Mouse (Mus musculus) heart, embryonic 11.5 days (tissue): ENCODE measurements at regions not wholly inside any gene's neighbourhood (a gene's known extent, or its start where the extent isn't known, plus 50 kb on each side); places are given as distances from the start of the nearest gene placed in this dataset.

ENCODE experiments used
- ATAC-seq: fragments of 200-750 bp; cut with Nextera tagmentation; replicated peaks from 2 replicates; pipeline ENCODE4 v1.8.0; 2017; ENCODE audit warnings: moderate library complexity; ENCODE audit not compliant: insufficient number of reproducible peaks, low FRiP score, low TSS enrichment
- H3K27ac ChIP-seq: fragments of 300-500 bp; sonication (generic); 2 replicates; pipeline ENCODE4 v1.5.1; 2014; ENCODE audit warnings: mild to moderate bottlenecking, low read depth, low read length
- H3K27me3 ChIP-seq: fragments of 300-500 bp; sonication (generic); 2 replicates; pipeline ENCODE4 v1.6.1; 2014; ENCODE audit warnings: mild to moderate bottlenecking, low read length, mixed read lengths; ENCODE audit not compliant: control insufficient read depth, insufficient read depth
- H3K36me3 ChIP-seq: fragments of 300-500 bp; sonication (generic); 2 replicates; pipeline ENCODE4 v1.6.1; 2014; ENCODE audit warnings: mild to moderate bottlenecking, low read length, moderate library complexity, mixed read lengths; ENCODE audit not compliant: control insufficient read depth, insufficient read depth
- H3K4me1 ChIP-seq: fragments of 300-500 bp; sonication (generic); 2 replicates; pipeline ENCODE4 v1.6.1; 2014; ENCODE audit warnings: low read length; ENCODE audit not compliant: control insufficient read depth, insufficient read depth
- H3K4me2 ChIP-seq: fragments of 300-500 bp; sonication (generic); 2 replicates; pipeline ENCODE4 v1.6.1; 2014; ENCODE audit warnings: mild to moderate bottlenecking, moderate library complexity
- H3K4me3 ChIP-seq: fragments of 300-500 bp; sonication (generic); 2 replicates; pipeline ENCODE4 v1.5.1; 2014; ENCODE audit warnings: low read depth, low read length
- H3K9ac ChIP-seq: fragments of 300-500 bp; sonication (generic); 2 replicates; pipeline ENCODE4 v1.6.1; 2014; ENCODE audit warnings: mild to moderate bottlenecking, low read depth, low read length, moderate library complexity
- H3K9me3 ChIP-seq: fragments of 300-500 bp; sonication (generic); replicated peaks from 2 replicates; pipeline ENCODE4 v1.6.1; 2016; ENCODE audit warnings: low read length; ENCODE audit not compliant: control insufficient read depth
- WGBS: fragments of 180-500 bp; shearing (Covaris S2); extraction: QIAGEN DNeasy Blood & Tissue Kit; methylation state at CpG from one replicate; pipeline ENCODE4 v1.1.7; 2014; ENCODE audit not compliant: insufficient replicate concordance; 5-methylcytosine and 5-hydroxymethylcytosine counted together

GRCm38 (mm10) chr2:178967584-178968365 lies 474.5 kb upstream of the Cdh4 start:
- H3K27me3 ChIP-seq = no peaks in the 10 kb centered on the region
- no peaks in the 10 kb centered on the region for H3K9me3 ChIP-seq
- no peaks in the 10 kb centered on the region for H3K4me1 ChIP-seq
- no peak overlapping the region for H3K27ac ChIP-seq
- no peak overlapping the region for H3K9ac ChIP-seq
- no peaks in the 10 kb centered on the region for H3K36me3 ChIP-seq
- no peak for ATAC-seq
- H3K4me3 ChIP-seq = no peak overlapping the region
- no peak overlapping the region for H3K4me2 ChIP-seq
- 78% methylated on average over 11 of the region's 11 CpGs for WGBS

GRCm38 (mm10) chr2:178969732-178970131 lies 472.5 kb upstream of the Cdh4 start:
- WGBS = 70% methylated on average over 10 of the region's 10 CpGs
- H3K9ac ChIP-seq = no peak overlapping the region
- no peak for ATAC-seq

GRCm38 (mm10) chr2:178975366-178975765 lies 466.9 kb upstream of the Cdh4 start:
- 85% methylated on average over 4 of the region's 4 CpGs for WGBS
- ATAC-seq = no peak

More at GRCm38 (mm10) chr2:178969732-178970131, 472.5 kb upstream of the Cdh4 start:
- H3K36me3 ChIP-seq = no peaks in the 10 kb centered on the region
- no peak overlapping the region for H3K4me3 ChIP-seq
- no peaks in the 10 kb centered on the region for H3K4me1 ChIP-seq
- no peaks in the 10 kb centered on the region for H3K27me3 ChIP-seq
- no peaks in the 10 kb centered on the region for H3K9me3 ChIP-seq
- no peak overlapping the region for H3K4me2 ChIP-seq
- no peak overlapping the region for H3K27ac ChIP-seq

GRCm38 (mm10) chr2:178976046-178976445 lies 466.2 kb upstream of the Cdh4 start:
- no peaks in the 10 kb centered on the region for H3K9me3 ChIP-seq
- H3K9ac ChIP-seq = no peak overlapping the region
- H3K27ac ChIP-seq = no peak overlapping the region
- no peak overlapping the region for H3K4me3 ChIP-seq
- no peaks in the 10 kb centered on the region for H3K27me3 ChIP-seq
- H3K4me2 ChIP-seq = no peak overlapping the region
- no peaks in the 10 kb centered on the region for H3K4me1 ChIP-seq
- WGBS = 83% methylated on average over 6 of the region's 6 CpGs
- H3K36me3 ChIP-seq = no peaks in the 10 kb centered on the region
- no peak for ATAC-seq

More at GRCm38 (mm10) chr2:178975366-178975765, 466.9 kb upstream of the Cdh4 start:
- H3K9ac ChIP-seq = no peak overlapping the region
- H3K4me2 ChIP-seq = no peak overlapping the region
- H3K27ac ChIP-seq = no peak overlapping the region
- no peaks in the 10 kb centered on the region for H3K36me3 ChIP-seq
- no peaks in the 10 kb centered on the region for H3K9me3 ChIP-seq
- H3K27me3 ChIP-seq = no peaks in the 10 kb centered on the region
- H3K4me1 ChIP-seq = no peaks in the 10 kb centered on the region
- H3K4me3 ChIP-seq = no peak overlapping the region

- Histone ChIP-seq H3K9ac (no peak overlapping the region), H3K4me2 (no peak overlapping the region), H3K4me3 (no peak overlapping the region), H3K4me1 (no peaks in the 10 kb centered on the region), H3K27ac (no peak overlapping the region), H3K27me3 (no peaks in the 10 kb centered on the region), H3K36me3 (no peaks in the 10 kb centered on the region), H3K9me3 (no peaks in the 10 kb centered on the region)
- WGBS = 66% methylated on average over 3 of the region's 3 CpGs
- no peak for ATAC-seq
These were observed 465.7 kb upstream of the Cdh4 start for GRCm38 (mm10) chr2:178976495-178976894.

- Histone ChIP-seq H3K4me3 (no peak overlapping the region), H3K9ac (no peak overlapping the region), H3K27me3 (no peaks in the 10 kb centered on the region), H3K9me3 (no peaks in the 10 kb centered on the region), H3K36me3 (no peaks in the 10 kb centered on the region), H3K27ac (no peak overlapping the region), H3K4me1 (no peaks in the 10 kb centered on the region), H3K4me2 (no peak overlapping the region)
- WGBS = 87% methylated on average over 9 of the region's 9 CpGs
- no peak for ATAC-seq
These were observed 462.8 kb upstream of the Cdh4 start for GRCm38 (mm10) chr2:178979451-178979850.

GRCm38 (mm10) chr2:178981736-178982502 lies 460.3 kb upstream of the Cdh4 start:
- 60% methylated on average over 7 of the region's 7 CpGs for WGBS
- ATAC-seq = no peak
- no peak overlapping the region for H3K4me3 ChIP-seq
- no peak overlapping the region for H3K4me2 ChIP-seq
- H3K9me3 ChIP-seq = no peaks in the 10 kb centered on the region
- H3K36me3 ChIP-seq = no peaks in the 10 kb centered on the region
- no peak overlapping the region for H3K27ac ChIP-seq
- no peaks in the 10 kb centered on the region for H3K4me1 ChIP-seq
- H3K27me3 ChIP-seq = no peaks in the 10 kb centered on the region
- H3K9ac ChIP-seq = no peak overlapping the region

GRCm38 (mm10) chr2:178983801-178984200 lies 458.4 kb upstream of the Cdh4 start:
- no peaks in the 10 kb centered on the region for H3K4me1 ChIP-seq
- H3K4me3 ChIP-seq = no peak overlapping the region
- ATAC-seq = no peak
- no peak overlapping the region for H3K27ac ChIP-seq
- H3K9ac ChIP-seq = no peak overlapping the region
- no peaks in the 10 kb centered on the region for H3K27me3 ChIP-seq
- WGBS = 92% methylated on average over 8 of the region's 8 CpGs
- no peaks in the 10 kb centered on the region for H3K36me3 ChIP-seq
- H3K4me2 ChIP-seq = no peak overlapping the region
- no peaks in the 10 kb centered on the region for H3K9me3 ChIP-seq
